Mouse (Mus musculus) adrenal gland, adult 2 months (tissue): ENCODE measurements around the gene Polm. TPM values are rescaled to one million over a fixed set of nuclear protein-coding genes. Genes with fewer than 3 reads are reported as not detected.

Experiments
- DNase-seq: peaks from one replicate; pipeline ENCODE4 v3.0.0; 2021
- polyA plus RNA-seq: library from polyadenylated mRNA; depleted of rRNA; stranded (reverse); fragments of >200 nt; gene quantifications from 2 replicates; pipeline ENCODE4 v1.2.3, GENCODE M21; 2012
- total RNA-seq, 2 experiments: library from RNA; stranded (reverse); gene quantifications; 2 replicates each; pipeline ENCODE4 v1.2.3; 2021

Gene Polm
- total and polyA plus RNA-seq, 3 experiments = 5.6 to 28.5 (median 7.6) TPM

GRCm38 (mm10) chr11:5803551-5803981 lies 34.2 kb downstream of the Polm start, which contains the start of gene Pgam2:
Gene Pgam2, minus strand, starts transcription at chr11:5803733.
- DNase-seq = no peak

DNA sequence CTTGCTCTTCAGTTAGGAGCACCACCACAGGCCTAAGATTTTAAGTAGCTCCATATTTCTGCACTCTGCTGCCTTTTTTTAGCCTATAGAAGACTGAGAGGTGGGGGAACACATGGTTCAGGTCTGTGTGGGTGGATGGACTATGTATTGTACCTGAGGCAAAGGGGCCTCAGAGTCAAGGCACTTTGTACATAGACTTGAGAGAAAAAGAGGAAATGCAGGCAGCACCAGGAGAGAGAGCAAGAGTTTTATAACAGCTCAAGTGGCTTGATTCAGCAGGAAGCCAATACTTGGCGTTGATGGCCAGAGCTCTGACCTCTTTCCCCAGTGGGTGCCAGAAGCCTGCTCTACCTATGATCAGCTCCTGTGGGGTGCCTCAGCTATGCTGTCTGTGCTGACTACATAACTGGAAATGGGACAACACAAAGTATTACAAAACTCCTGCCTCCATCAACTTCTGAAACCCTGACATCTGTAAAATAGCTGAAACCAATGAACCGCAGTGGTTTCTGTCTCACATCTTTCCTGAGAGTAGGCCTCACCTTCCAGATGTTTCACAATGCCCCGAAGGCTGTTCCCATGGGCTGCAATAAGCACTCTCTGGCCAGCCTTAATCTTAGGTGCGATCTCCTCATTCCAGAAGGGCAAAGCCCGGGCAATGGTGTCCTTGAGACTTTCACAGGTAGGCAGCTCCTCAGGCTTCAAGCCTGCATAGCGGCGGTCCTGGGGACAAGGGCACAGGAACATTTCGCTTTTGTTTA lies 35.2 kb downstream of the Polm start:
- no peak for DNase-seq

DNA sequence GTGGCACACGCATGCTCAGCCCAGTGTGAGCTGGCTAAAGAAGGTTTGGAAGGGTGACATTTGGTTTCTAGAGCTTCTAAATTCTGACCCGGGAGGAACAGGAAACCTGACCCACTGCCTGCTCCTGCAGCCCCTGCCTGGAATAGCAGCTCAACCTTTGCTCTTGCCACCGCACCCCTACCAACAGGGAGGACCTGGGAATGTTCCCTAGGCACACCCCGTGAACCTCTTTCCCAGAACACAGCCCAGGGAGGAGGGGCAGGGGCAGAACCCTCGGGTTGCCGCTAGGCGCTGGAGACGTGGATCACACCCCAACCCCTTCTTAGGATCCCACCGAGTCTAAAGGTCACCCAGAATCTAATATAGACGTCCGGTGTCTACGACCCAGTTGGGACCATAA lies 35.8 kb downstream of the Polm start:
- no peak for DNase-seq

DNA sequence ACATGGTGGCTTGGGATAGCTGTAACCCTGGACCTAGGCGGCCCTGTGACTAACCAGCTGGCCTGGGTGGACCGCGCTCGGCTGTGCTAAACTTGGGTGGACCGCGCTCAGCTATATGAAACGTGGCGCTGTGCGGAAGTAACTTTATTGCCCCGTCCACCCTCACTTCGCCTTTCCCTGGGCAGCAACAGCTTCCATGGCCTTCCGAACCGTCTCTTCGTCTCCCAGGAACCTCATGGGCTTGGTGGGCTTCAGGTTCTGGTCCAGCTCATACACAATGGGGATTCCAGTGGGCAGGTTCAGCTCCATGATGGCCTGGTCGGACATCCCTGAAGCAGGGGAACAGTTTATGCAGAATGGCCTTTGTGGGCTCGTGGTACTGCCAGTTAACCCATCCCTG lies 36.3 kb downstream of the Polm start:
- DNase-seq = no peak

DNA sequence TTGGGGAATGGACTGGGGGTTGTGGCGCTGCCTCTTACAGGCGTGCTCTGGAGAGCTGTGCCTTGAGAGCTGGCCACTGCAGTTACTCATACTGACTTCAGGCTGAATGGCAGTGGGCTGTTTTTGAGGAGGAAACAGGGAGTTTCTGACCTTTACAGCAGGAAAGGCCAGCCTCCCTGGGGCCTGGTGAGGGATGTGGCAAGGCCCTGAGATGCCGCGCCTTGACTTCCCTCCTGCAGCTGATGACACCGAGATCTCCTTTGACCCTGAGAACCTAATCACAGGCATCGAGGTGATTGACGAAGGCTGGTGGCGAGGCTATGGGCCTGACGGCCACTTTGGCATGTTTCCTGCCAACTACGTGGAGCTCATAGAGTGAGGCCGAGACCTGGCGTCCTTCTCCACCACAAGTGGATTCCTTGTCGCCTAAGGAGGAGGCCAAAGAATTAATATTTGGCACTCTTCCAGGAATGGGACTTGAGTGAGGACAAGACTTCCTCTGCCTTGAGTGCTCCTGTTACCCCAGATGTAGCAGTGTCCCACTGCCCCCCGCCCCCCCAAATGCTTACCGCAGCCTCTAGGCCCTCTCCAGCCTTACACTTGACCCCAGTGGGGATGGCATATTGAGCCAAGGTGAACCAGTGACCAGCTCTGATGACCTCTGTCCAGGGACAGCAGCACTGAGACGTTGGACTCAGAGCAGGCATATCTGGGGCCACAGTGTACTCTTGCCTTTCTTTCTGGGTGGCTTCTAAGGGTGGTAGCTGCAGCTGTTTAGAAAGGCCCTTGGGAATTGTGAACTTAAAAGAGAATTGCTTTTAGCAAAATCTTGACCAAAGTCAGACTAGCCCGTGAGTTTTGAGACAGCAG lies 38.0 kb downstream of the Polm start:
- no peak for DNase-seq

DNA sequence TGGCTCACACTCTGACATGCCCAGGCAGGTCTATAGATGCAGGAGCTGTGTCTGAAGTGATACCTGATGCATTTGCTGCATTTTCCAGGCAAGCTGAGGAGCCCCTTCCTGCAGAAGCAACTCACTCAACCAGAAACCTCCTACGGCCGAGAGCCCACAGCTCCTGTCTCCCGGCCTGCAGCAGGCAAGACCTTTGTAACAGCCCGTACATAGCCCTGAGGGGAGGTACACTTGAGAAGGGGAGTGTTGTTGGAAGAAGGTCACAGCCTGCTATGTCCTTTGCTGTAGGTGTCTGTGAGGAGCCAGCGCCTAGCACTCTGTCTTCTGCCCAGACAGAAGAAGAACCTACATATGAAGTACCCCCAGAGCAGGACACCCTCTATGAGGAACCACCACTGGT lies 39.9 kb downstream of the Polm start:
- no peak for DNase-seq

GRCm38 (mm10) chr11:5797371-5797770 lies 40.4 kb downstream of the Polm start:
- DNase-seq = no peak

- no peak for DNase-seq
Observed at GRCm38 (mm10) chr11:5796939-5797338, 40.9 kb downstream of the Polm start.

DNA sequence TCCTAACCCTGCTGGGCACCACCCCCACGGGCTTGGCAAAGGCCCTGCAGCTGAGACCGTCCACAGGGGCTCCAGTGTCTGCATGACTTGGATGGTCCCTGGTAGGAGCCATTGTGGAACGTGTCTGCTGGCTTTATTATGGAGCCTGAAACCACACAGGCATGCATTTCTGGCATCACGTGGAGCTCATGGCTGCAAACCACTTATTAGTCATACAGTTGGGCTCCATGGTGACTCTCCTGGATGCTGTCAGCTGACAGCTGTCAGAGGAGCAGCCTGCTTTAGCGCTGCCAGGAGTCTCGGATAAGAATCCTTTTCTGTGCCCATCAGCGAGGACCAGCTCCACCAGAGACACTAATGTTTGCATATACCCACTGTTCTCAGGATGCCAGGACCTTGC lies 42.1 kb downstream of the Polm start:
- no peak for DNase-seq

GRCm38 (mm10) chr11:5795290-5795689 lies 42.5 kb downstream of the Polm start:
- DNase-seq = no peak

- no peak for DNase-seq
Observed at GRCm38 (mm10) chr11:5790431-5790830, 47.4 kb downstream of the Polm start.

DNA sequence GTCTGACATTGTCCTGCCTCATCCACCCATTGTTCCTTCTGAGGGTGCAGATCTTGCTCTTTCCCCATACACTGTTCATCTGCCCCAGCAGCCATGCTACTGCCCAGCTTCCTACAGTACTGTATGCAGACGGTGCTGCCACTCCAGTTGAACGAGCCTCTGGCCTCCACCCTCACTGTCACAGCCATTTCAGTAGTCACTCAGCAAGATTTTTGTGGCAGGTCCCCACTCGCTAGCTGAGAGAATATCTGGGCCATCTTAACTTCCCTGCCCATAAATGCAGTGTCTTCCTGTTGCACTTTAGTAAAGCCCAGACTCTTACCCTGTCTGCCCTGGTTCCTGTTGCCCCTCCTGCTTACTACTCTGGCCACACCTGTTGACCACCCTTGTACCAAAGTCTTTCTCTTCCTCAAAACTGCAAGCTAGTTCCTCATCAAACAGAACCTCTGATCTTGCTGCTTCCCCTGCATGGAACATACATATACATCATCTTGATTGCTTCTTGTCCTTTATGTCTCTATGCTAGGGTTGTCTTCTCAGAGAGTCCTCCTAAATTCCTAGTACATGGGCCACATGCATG lies 48.0 kb downstream of the Polm start:
- DNase-seq = no peak

- no peak for DNase-seq
Observed at GRCm38 (mm10) chr11:5789071-5789753, 48.6 kb downstream of the Polm start.

- peak; percentile 97 for DNase-seq
Observed at GRCm38 (mm10) chr11:5788056-5789014, 49.5 kb downstream of the Polm start, which contains the start of gene Dbnl. Gene Dbnl, plus strand, starts transcription at chr11:5788488.

GRCm38 (mm10) chr11:5787671-5788055 lies 50.2 kb downstream of the Polm start:
- DNase-seq = no peak

- no peak for DNase-seq
Observed at GRCm38 (mm10) chr11:5785732-5786131, 52.1 kb downstream of the Polm start.

DNA sequence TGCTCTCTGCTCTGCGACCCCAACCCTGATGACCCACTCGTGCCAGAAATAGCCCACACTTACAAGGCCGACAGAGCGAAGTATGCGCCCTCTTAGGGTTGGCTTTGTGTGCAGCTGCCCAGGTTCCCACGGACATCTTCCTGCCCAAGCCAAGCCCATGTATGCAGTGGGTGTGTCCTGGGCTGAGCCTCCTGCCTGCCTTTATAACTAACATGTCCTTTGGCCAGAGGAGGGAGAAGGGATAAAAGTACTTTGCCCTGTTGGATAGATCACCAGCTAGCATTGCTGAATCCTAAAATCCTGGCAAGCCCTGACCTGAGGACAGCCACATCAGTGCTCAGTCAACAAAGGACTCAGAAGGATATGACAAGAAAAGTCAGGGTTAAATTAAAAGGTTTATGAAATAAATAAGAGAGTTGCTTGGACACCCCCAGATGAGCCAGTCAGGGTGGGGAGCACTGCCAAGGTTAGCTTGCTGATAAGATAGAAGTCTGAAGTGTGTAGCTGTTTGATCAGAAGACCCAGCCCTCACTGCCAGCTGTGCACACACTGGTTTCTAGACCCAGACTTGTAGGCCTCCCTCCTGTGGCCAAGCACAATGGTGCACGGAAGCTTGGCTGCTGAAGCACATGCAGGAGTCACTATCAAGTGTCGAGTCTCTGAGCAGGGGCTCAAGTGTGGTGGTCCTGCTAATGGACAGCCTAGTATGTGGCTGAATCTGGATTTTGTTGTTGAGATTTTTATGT lies 55.4 kb downstream of the Polm start:
- DNase-seq = no peak

GRCm38 (mm10) chr11:5780035-5780499 lies 57.7 kb downstream of the Polm start:
- DNase-seq = no peak

DNA sequence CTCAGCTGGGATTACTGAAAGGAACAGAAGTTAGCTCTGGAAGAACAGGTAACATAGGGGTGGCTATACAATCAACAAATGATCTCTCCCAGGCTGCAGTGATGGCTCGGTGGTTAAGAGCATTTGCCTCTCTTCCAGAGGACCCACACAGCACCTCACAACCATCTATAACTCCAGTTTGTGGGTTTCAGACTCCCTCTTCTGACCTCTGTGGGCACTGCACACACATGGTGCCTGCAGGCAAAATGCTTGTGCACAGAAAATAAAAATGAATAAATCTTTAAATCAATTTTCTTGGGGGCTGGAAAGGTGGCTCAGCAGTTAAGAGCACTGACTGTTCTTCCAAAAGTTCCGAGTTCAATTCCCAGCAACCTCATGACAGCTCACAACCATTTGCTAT lies 59.3 kb downstream of the Polm start:
- no peak for DNase-seq
